Mouse (Mus musculus) heart, postnatal 4 days (tissue): Measurements from ENCODE around the gene Eaf2. TPM values are rescaled to one million over a fixed set of nuclear protein-coding genes. Genes with fewer than 3 reads are reported as not detected.

Experiments used
- DNase-seq: peaks from one replicate; pipeline ENCODE4 v3.0.0; 2021
- microRNA-seq, 2 experiments: library from miRNA; unstranded; fragments of <30 nt; microRNA quantifications; one replicate each; pipeline ENCODE4 v1.2.0; 2021 to 2022
- total RNA-seq, 2 experiments: library from RNA; stranded (reverse); gene quantifications; 2 replicates each; pipeline ENCODE4 v1.2.3; 2021

Eaf2 gene
- total RNA-seq, 2 experiments from 2014 or later, result 1.1 to 1.5 TPM

DNA sequence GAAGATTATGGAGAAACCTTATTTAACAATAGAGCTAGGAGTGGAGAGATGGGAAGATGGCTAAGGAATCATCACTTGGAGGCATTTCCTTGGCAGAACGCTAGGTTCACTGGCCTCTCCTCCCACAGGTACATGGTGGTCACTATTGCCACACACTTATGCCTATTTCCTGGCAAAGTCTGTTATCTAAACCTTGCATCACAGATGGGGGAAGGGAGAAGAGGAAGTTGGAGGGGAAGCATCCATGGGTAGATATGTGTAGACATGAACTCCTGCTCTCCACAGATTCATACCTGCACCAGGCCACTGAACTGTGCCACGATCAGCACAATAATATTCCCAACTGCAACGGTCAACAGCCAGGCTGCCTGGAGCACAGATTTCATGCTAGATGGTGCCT is 122.8 kb downstream of the Eaf2 start:
- DNase-seq, result no peak

DNA sequence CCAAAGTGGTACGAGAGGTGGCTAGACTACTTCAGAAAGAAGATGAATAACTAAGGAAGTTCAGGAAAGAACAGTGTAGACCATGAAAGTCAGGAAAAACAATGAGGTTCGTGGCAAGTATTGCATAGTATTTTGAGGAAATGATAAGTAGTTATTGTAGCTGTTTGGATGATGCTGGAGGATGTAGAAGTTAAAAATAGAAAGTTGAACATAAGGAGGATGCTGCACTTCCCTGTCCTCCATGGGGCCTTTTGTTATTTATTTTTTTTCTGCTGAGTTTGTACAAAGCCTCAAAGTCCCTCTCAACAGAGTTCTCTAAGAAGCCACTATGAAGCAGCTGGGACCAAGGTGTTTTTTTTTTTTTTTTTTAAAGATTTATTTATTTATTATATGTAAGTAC is 127.0 kb downstream of the Eaf2 start:
- no peak for DNase-seq

- no peak for DNase-seq
Measured at GRCm38 (mm10) chr16:36747068-36747467, 127.7 kb downstream of the Eaf2 start.

DNA sequence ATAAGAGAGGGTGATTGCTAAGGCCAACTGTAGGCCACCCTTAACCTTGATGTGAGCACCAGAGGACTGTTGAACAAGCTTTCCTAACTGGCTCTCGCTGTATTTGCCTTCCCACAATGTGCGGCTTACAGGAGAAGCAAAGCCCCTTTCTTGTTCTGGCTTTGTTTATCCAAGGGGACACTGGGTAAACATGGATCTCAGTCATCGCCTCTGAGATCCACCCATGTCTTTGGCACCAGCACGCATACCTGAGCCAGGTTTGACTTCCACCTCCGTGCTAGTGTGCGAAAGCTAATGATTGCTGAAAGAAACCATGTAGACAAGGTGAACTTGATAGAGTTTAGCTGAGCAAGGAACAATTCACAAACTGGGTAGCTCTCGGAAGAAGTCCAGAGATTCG is 131.2 kb downstream of the Eaf2 start:
- no peak for DNase-seq

Small RNAs within 50 kb of the gene (microRNA-seq; reads per million reads assigned to microRNA genes)
- gene Gm22617, result 0 reads per million in 2 experiments

Other genes with a start within 250 kb of the Eaf2 start
- under 1 TPM; 0.62 to 0.65 TPM for gene Cd86, start 208.9 kb downstream of the Eaf2 start, total RNA-seq
- not detected for gene Ildr1, start 181.0 kb downstream of the Eaf2 start, total RNA-seq
- 1 to 10 TPM; 2.1 to 3.5 TPM for gene Slc15a2, start 90.0 kb downstream of the Eaf2 start, total RNA-seq
- gene Iqcb1, start 46.6 kb downstream of the Eaf2 start, total RNA-seq, result 10 to 100 TPM; 14.7 to 17.2 TPM
- gene Golgb1, start 137 bp upstream of the Eaf2 start, total RNA-seq, result 10 to 100 TPM; 31.8 to 36.7 TPM
- 1 to 10 TPM; 7.0 to 7.1 TPM for gene Hcls1, start 60.0 kb upstream of the Eaf2 start, total RNA-seq
- gene Fbxo40, start 115.5 kb upstream of the Eaf2 start, total RNA-seq, result 10 to 100 TPM; 85.0 to 86.7 TPM
- 1 to 10 TPM; 7.0 to 7.4 TPM for gene Polq, start 136.8 kb upstream of the Eaf2 start, total RNA-seq